Mouse (Mus musculus): Measurements from ENCODE around the gene Cog5.

The Cog5 gene

DNA sequence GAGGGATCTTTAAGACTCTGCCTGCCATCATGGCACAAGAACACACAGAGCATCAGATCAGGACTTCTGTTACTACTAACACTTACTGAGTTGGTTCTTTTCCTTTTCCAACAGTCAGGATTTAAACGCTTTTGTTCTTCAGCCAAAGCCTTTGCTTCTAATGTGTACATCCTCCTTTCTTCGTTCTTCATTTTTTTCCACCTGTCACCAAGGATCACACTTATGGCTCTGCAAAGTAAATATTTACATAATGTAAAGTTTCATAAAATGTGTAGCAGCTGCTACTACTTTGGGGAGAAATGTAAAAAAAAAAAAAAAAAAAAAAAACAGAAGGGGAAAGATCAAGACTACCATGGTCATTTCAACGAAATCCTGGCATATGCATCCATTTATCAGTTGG, 273.8 kb downstream of the Cog5 start:
- DNase-seq (ENCODE audit: extremely low spot score, low read depth, low spot score): no peak

GRCm38 (mm10) chr12:31931818-31932217, 277.1 kb downstream of the Cog5 start:
- no peak for DNase-seq (ENCODE audit: extremely low spot score, low read depth, low spot score)

DNA sequence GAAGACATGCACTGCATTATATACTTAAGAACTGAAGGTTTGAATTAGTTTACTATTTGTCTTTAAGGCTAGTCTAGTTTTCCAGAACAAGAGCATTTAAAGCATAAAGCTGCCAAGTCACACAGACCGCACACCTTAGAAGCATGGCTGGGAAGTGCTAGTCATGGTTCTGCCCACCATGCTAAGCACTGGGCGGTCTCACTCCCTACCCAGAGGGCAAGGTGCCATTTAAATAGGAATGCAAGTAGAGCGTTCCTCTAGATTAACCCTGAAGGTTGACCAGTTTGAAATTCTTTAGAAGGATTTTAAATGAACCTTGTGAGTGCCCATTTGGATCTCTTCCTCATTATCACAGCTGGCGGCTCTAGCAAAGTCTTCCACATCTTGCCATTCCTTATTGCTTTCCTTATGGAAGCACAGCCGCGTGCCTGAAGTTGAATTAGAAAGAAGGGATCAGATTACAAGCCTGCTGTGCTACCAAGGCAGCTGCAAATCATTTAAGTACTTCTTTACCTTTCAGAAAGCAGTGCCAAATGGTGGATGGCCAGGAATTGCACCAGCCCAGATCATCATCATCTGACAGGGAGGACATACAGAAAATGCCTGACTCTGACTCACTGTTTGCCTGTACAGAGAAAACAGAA, 282.1 kb downstream of the Cog5 start:
- no peak for DNase-seq (ENCODE audit: extremely low spot score, low read depth, low spot score)

DNA sequence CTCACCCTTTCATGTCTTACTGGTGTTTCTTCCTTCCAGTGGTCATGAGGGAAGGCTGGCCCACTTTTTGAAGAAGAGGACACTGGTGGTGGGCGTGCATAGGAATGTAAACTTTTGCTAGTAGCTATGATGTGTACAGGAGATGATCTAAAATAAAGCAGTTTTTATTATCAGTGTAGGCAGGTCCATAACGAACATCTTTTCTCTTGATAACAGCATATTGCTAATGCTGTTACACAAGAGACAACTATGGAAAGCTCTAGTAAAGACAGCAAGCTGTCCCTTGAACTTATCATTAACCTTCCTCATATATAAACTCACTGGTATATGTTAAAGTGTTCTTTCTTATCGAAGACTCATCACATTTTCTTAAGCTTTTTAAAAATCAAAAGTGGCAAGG, 282.9 kb downstream of the Cog5 start:
- no peak for DNase-seq (ENCODE audit: extremely low spot score, low read depth, low spot score)

DNA sequence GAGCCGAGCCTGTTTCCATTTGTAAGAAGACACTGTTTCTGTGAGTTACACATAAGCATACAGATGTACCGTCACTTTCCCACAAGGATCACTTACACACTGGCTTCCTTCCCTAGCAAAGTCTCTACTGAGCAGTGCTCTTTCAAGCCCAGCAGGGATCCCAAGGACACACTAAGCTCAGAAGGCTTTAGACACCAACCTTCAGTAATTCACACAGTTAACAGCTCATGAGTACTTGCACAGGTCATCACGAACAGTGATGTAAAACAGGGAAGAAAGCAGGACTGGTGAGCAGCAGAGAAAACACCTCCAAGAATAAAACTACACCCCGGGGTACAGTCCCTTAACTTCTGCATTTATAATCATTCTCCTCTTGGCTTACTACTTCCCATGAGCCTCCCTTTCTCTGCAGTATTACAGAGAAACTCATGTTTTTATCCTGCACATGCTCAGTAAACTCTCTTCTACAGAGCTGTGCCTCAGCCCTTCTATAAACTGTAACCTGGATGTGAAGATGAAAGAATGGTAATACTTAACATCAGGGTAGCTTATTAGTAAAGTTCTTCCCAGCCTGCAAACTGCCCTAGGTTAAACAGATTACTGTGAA, 283.8 kb downstream of the Cog5 start:
- no peak for DNase-seq (ENCODE audit: extremely low spot score, low read depth, low spot score)

DNA sequence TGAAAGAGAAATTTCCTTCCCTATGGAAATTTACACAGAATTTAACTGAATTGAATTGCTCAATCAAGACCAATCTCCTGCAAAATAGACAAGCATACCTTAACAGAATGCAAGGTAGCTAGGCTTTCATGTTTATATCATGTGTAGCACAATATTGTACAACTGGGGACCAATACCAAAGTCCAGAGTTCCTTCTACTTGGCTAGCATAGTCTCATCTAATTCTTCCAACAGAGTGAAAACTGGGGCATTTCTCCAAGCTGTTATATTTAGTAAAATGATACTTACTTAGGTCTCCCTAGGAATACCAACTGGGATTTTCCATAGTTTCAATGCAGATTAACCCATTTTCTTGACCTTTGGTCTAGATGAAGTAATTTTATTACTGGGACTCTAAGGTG, 284.4 kb downstream of the Cog5 start:
- DNase-seq (ENCODE audit: extremely low spot score, low read depth, low spot score): no peak

GRCm38 (mm10) chr12:31943020-31943654, 288.5 kb downstream of the Cog5 start:
- no peak for DNase-seq (ENCODE audit: extremely low spot score, low read depth, low spot score)

GRCm38 (mm10) chr12:31944405-31944804, 289.7 kb downstream of the Cog5 start:
- no peak for DNase-seq (ENCODE audit: extremely low spot score, low read depth, low spot score)

DNA sequence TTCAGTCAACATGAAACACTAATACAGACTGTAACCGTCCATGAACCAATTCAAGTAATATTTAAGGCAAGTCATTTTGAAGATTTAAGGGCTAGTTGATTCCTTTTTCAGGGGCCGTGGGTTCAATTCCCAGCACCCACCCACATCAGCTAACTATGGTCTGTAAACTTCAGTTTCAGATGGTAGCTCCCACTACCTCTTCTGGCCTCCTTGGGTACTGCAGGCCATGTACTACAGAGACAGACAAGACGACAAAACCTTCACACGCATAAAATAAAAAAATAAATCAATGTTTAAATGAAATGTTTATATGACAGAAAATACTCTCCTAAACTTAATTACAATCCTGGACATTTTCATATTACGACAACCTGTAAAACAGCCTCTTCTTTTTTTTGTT, 292.8 kb downstream of the Cog5 start:
- no peak for DNase-seq (ENCODE audit: extremely low spot score, low read depth, low spot score)

DNA sequence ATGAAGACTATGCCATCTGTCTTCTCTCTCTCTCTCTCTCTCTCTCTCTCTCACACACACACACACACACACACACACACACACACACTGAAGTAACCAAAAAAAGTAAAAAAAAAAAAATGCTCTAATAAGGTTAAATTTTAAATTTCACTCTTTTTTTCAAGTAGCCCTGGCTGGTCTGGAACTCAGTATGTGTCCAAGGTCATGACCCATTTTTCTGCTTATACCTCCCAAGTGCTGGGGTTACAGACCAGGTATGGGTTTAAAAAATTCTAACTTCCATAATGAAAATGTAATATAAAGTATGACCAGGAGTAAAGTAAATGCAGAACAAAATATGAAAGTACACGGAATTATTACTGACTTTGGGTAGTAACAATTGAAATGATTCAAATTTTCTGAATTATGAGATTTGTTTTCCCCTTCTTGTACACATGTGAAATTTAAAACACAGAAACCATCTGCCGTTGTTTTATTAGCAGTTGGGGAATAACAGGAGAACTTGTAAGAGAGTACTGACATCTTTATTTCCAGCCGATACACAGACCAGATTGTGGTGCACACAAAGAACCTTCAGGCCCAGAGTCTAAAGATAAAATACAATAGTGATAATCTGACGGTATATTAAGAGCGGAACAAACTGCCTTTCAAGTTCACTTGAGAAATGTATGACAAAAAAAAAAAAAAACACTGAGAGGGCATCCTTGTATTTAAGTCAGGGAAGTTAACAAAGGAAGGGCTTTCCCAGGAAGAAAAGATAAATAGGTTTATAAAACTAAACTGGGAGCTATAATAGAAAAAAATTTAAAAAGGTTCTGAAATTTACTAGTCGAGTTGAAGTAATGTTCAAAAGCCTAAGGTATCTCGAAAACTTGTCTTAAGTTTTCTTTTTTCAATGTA, 293.7 kb downstream of the Cog5 start:
- DNase-seq (ENCODE audit: extremely low spot score, low read depth, low spot score): no peak

- peak; percentile 80 for DNase-seq (ENCODE audit: extremely low spot score, low read depth, low spot score)
Measured at GRCm38 (mm10) chr12:31949193-31949741, 294.6 kb downstream of the Cog5 start.

GRCm38 (mm10) chr12:31949759-31950658, 295.3 kb downstream of the Cog5 start, which contains the start of gene Hbp1:
Gene Hbp1, minus strand, starts transcription at chr12:31950535.
- peak; percentile 99 for DNase-seq (ENCODE audit: extremely low spot score, low read depth, low spot score)

GRCm38 (mm10) chr12:31950659-31951031, 296.0 kb downstream of the Cog5 start:
- no peak for DNase-seq (ENCODE audit: extremely low spot score, low read depth, low spot score)

GRCm38 (mm10) chr12:31955843-31956242, 301.2 kb downstream of the Cog5 start:
- DNase-seq (ENCODE audit: extremely low spot score, low read depth, low spot score): no peak

DNA sequence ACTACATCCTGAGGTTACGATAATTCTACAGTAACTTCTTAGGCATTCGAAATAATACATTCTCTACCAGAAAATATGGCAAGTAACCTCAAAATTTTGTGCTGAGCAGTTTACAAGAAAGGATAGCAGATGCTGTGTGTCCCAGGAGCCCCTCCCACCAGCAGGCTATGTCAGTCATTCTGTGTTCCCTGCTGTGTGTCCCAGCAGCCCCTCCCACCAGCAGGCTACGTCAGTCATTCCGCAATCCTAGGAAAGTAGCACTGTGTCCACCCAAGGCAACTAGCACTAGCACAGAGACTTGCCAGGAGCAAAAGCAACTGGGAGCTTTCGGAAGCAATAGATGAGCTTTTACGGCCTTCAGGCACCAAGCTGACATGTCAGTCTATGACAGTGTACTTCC, 309.4 kb downstream of the Cog5 start:
- no peak for DNase-seq (ENCODE audit: extremely low spot score, low read depth, low spot score)

DNA sequence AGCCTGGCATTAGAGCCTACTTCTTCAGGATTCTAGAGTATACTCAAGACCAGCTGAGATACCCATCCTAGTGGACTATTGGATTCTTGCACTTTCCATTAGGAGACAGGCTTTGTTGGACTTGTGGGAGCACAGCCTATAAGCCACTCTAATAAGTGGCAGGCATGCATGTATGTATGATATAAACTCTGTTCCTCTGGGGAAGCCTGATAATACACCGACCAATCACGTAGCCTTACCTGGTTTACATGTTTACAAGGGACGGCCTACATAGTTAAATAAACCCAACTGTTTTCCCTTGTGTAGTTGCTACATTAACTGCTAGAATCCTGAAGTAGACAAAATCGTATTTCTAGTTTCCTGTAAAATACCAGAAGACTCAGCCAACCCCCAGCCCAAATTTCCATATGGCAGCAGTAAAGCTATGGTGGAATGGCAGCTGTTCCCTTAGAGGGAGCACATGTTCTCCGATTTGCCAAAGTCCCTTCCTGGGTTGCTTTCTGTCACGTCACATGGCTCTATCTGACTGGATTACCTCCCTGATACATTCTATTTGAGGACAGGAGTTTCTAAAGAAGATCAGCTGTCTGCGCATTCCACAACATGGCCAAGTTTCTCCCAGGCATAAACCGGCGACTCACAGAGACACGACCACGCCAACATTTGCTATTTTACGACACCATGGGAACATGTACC, 311.0 kb downstream of the Cog5 start:
- no peak for DNase-seq (ENCODE audit: extremely low spot score, low read depth, low spot score)

GRCm38 (mm10) chr12:31966405-31966804, 311.7 kb downstream of the Cog5 start:
- no peak for DNase-seq (ENCODE audit: extremely low spot score, low read depth, low spot score)

- DNase-seq (ENCODE audit: extremely low spot score, low read depth, low spot score): no peak
Measured at GRCm38 (mm10) chr12:31967536-31967935, 312.9 kb downstream of the Cog5 start.

GRCm38 (mm10) chr12:31969111-31969510, 314.4 kb downstream of the Cog5 start:
- DNase-seq (ENCODE audit: extremely low spot score, low read depth, low spot score): no peak

- DNase-seq (ENCODE audit: extremely low spot score, low read depth, low spot score): no peak
Measured at GRCm38 (mm10) chr12:31971547-31971946, 316.9 kb downstream of the Cog5 start.
